Mouse (Mus musculus) gastrocnemius, adult 8-10 months (tissue): ENCODE results near the gene Twf2. TPM values are rescaled to one million over a fixed set of nuclear protein-coding genes. Genes with fewer than 3 reads are reported as not detected.

Source experiments
- DNase-seq, 2 experiments: peaks; one replicate each; pipeline ENCODE4 v3.0.0; 2022; ENCODE audit warnings: low spot score in 2 of 2
- total RNA-seq, 4 experiments: library from RNA; stranded (reverse); gene quantifications; 2 replicates each; pipeline ENCODE4 v1.2.4; 2022

Gene Twf2
- total RNA-seq, 4 experiments from 2014 or later = 129 to 168 (median 143) TPM

DNA sequence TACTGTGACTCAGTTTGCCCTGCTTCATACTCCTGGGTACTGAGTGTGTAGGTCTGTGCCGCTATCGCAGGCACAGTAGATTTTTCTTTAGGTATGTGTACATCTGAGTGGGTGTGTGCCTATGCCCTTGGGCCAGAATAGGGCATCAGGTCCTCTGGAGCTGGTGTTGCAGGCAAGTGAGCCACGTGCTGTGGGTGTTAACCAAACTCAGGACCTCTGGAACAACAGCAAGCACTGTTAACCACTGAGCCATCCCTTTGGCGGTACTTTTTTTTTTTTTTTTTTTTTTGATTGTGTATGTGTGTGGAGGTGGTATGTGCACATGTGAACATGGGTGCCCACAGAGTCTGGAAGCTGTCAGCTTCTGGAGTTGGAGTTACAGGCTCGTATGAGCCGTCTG is 25.1 kb upstream of the Twf2 start:
- DNase-seq = no peak

DNA sequence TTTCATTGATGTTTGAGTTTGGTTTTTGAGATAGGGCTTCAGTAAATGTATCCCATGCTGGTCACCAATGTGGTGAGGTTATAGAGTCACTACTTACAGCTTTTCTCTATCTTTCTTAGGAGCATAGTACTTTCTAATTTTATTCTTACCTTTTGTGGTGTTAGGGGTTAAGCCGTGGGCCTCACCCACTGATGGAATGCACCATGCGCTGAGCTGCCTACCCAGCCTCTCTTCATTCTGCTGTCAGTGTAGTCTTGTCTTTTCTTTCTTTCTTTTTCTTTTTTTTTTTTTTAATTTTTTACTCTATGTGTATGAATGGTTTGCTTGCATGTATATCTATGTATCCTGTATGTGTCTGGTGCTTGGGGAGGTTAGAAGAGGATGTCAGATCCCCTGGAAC is 23.5 kb upstream of the Twf2 start:
- DNase-seq = no peak

DNA sequence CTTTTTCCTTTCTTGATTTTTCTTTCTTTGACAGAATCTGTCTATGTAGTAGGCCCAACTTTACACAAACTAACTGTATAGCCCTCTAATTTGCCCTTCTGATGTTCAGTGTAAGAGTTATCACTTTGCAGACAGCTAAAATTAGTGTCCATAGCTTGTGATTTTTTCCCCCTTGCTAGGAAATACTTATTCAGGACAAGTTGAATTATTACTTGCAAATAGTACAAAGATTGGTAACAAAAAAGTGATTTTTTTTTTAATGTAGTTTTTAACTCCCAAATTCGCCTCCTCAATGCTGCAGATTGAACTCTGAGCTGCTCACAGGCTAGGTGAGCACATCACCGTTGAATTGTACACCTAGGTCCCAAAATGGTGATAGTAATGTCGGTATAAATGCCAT is 22.9 kb upstream of the Twf2 start:
- DNase-seq = no peak

DNA sequence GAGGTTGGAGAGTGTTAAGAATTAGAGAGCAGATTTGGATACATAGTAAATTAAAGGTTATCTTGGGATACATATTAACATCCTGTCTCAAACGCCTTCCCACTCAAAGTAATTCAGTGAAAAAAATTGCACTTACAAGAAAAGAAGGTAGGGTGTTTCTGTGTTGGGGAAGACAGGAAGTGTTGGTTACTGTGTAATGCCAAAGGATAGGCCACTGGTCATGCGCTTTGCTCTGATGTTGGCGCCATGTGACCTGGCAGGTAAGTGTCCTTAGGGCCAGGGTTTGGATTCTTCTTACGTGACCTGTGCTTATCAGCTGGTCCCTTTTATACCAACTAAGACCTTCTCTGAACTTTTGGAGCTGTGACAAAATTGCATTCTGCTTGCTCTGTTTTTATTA is 20.8 kb upstream of the Twf2 start:
- DNase-seq = no peak

DNA sequence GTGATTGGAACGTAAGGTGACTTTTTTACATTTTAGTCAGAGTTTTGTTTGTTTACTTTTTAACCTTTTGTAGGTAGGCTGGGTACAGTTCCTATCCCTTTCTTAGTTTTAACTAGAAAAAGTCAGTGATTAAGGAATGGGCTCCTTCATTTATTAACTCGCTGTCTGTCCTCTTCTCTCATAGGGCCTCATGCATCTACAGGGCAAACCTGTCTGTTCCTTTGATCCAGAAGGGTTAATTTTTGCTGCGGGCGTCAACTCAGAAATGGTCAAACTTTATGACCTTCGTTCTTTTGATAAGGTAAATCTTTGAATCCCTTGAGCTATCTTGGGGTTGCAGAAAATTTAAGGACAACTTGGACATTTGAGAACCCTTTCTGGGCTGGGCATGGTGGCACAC is 18.9 kb upstream of the Twf2 start:
- DNase-seq = no peak

DNA sequence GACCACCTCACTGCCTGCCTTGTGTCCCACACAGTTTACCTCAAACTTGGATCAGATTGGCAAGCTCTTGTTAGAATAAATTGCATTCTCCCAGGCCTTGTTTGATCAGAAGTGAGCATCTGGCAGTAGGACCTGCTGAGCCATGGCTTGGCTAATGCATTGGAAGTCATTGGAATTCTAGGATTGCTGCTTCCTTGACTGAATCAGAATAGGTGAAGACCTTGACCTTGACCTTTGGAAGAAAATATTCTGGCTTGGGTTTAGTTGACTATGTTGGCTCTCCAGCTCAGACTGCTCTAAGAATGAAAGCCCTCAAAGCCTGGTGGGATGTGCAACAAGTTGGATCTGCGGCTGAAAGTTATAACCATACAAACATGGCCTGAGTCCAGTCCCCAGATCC is 11.6 kb upstream of the Twf2 start:
- DNase-seq = no peak

DNA sequence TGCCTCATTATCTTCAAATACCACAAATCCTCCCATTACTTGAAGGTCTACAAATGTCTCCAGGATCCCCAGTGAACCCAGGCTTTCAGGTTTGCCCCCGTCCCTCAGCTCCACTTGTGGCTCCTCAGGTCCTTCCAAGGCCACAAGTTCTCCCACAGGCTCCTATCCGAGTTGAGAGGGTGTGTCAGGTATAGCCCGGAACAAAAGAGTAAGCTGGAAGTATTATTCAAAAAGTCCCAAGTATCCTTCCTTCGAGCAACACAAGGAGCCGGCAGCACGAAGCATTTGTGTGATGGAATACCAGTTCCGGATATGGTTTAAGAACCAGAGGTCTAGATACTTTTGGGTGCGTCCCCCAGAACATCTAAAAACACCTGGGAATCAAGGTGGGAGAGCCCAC is 10.9 kb upstream of the Twf2 start:
- no peak for DNase-seq

DNA sequence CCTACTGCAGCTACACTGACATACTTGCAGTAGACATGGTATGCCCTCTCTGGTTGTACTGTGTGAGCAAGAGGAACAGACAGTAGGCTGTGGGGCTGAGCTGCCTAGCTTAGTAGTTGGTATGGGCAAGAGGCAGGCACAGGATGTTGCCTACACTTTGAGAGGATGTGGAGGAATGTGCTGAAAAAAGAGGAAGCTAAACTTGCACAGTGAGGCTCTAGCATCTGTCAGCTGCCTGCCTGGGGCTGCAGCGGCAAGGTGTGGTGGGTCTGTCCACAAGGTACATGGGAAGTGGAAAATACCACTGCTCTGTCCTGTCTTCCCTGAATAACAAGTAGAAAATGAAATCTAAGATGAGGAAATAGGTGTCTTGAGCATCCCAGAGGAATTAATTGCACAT is 9.9 kb upstream of the Twf2 start:
- no peak for DNase-seq

DNA sequence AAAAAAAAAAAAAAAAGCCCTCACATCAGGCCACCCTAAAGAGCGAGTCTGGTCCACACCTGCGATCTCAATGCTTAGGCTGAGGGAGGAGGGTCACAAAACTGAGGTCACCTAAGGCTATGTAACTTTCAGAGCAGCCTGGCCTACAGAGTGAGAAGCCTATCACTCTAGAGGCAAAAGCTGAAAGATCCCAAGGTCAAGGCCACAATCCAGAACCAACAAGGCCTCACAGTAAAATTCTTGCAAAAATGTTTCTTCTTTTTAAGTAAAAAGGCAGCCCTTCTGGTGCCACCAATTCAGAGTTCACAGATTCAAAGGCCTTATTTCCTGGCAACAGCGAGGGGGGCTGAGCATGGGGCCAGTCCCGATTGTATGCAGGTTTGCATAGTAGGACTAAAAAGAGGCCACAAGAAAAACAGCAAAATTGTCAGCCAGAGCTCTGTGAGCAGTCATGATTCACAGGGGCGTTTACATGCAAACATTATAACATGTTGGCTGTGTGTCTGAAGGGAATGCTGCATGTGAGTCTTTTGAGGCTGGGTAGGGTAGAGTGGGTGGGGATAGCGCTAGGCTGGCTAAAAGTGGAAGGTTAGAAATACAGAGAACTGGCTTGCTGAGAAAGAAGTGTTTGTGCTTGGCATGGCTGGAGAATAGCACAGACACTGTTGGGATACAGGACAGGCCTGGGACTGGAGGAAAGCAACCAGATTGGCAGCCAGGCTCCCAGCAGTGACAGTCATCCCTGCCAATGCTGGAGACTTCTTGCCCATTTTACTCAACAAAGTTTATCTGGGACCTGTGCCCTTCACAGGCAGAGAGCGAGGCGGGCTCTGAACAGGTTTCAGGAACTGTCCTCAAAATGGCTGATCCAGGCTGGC is 8.7 kb upstream of the Twf2 start:
- no peak for DNase-seq

DNA sequence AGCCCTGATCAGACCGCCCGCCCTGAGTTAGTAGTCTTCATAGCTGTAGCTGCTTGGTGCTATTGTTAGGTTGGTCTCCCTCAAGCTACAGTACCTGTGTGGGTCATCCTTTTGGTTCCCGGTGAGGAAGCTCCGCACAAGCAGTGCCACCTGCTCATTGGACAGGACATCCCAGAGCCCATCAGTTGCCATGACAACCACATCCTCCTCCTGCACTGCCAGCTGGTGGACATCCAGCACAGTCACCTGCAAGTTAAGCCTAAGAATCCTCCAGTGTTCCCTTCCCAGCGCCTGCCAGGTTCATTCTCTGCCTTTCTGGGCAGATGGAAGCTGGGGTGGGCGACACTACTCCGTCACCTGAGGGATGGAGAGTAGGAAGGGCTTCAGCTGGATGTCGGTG is 7.2 kb upstream of the Twf2 start:
- no peak for DNase-seq

DNA sequence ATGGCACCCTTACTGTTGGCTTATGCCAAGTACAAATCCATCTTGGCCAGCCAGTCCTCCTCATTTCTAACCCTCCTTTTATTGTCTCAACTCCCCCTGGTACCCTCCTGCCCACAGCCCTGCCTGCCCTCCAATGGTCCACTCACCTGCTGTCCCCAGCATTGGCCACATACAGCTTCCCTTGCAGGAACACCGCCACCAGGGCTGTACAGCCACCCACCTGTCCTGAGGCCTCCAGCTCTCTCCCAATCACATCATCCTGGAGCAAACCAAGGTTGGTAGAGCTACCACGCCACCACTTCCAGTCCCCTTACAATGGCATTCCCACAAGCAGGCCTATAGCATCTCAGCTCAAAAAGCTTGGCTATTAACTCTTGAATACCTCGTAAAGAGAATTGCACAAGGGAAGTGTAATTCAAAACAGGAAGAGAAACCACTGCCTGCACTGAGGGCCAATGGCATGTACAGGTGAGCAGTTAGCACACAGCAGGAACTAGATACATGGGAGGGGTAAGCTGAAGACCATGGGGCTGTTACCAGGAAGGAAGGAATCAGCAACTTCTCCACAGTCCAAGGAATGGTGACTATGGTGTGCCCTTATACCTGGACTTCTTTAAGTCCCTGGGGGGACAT is 5.7 kb upstream of the Twf2 start:
- no peak for DNase-seq

DNA sequence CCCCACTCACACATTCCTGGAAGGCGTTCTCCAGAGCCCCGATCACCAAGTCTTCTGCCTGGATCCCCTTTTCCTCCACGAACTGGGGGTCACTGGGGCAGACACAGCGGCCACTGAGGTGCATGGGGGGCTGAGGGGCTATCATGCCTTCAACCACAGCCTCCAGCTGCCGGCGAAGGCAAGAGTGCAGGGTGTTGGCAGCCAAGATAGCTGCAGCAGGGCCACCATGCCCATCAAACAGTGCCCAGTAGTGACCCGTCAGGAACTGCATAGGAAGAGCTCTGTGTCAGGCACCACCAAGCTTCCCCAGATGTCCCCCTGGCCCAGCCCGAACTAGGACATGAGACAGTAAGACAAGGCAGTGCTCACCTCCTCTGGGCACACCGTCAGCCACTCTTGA is 5.2 kb upstream of the Twf2 start:
- no peak for DNase-seq

DNA sequence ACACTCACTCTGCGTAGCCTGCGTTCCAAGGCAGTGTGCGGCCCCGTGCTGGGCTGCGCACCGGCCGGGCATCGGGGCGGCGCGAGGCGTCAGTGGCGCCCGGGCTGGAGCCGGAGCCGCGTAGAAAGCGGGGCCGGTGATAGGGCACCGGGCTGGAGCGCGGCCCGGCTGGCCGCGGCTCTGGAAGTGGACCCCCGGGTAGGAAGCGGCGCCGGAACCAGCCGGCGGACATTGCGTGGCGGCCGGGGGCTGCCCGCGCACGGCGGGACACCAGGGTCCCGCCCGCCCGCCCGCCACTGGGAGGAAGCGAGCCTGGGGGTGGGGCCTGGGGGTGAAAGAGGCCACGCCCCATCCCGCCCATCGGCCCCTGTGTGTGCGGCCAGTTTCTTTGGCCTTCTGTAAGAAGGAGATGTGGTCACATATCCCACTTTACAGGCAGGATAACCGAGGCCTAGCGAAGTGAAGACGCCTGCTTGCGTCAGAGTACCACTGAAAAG is 3.9 kb upstream of the Twf2 start:
- peak; percentile 52 to 64 for DNase-seq

DNA sequence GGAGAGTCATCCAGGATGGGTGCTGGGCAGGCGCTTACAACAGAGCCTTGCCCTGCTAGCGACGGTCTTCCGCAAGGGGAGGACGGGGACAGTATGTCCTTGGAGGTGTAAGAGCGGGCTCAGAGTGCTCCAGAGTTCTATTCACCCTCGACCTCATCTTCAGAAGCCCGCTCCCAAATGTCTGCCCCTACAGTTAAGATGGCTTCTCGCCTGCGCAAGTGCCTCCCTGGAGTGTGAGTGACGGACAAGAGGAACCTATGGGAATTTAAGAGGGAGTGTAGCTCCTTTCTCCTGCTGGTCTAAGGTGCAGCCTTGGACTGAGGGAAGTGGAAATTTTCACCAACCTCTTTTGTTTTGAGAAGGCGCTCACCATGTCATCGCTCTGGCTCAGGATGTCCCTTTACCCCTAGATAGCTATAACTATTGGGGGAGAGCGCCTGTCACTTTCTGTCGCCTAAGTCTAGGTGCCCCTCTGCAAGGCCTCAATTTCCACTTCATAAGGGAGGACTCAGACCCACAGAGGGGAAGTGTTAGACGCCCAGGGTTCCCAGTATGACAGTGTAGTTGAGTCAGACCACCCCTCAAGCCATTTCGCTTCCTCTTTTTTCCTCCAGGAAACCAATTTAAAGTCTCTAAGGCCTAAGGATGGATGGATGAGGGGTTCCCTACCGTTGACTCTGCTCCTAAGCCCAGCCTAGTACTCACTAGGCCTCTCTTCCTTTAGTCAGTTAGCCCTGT is 3.2 kb upstream of the Twf2 start, which contains the start of gene Ppm1m:
Gene Ppm1m (minus strand): TSS at position 212 of the 738 bp plus-strand sequence.
- DNase-seq = no peak

DNA sequence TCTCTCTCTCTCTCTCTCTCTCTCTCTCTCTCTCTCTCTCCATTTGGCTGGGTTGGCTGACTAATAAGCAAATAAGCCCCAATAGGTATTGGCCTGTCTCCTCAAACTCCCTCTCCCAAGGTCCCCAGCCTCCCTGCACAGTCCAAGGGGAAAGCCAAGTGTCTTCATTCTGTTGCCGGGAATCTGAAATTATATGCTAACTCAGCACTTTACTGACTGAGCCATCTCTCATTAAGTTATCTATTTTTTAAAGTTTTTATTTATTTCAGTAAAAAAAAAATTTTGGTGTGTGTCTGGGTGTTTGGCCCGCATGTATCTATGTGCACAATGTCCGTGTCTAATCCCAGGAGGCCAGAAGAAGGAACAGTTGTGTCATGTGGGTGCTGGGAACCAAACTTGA is 1.0 kb upstream of the Twf2 start:
- DNase-seq = no peak

DNA sequence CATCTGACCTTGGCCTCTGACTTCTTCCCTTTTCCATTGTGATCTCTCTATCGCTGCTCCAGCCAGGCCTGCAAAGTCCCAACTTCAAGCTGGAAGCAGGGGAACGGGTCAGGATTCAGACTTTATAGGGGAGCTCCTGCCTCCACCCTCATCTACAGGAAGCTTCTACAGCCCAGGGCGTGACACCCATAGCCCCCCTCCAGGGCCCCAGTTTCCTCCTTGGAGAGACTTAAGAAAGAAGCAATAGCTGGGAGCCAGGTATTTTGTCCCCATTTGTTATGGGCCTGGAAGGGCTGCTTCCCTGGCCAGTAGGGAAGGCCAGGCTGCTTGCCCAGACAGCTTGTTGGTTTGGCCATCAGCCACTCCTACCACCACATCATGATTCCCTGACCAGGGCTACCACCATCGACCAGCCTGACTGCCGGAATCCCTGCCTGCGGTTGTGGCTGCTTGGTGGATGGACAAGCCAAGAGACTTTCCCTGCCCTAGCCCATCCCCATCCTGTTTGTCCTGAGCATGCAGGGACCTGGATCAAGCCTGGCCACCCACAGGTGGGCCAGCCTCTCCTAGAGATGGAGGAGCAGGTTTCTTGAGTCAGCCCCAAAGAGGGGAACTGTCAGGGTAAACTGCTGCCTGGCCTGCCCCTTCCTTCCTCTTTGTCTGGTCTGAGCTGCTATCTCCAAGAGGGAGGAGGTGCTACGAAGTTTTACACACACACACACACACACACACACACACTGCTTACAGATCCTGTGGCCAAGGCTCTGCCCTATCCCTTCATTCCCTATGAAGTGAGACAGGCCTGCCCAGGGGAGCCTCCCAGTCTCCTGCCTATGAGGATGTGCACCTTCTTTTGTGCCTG is 1.3 kb downstream of the Twf2 start:
- DNase-seq = no peak

DNA sequence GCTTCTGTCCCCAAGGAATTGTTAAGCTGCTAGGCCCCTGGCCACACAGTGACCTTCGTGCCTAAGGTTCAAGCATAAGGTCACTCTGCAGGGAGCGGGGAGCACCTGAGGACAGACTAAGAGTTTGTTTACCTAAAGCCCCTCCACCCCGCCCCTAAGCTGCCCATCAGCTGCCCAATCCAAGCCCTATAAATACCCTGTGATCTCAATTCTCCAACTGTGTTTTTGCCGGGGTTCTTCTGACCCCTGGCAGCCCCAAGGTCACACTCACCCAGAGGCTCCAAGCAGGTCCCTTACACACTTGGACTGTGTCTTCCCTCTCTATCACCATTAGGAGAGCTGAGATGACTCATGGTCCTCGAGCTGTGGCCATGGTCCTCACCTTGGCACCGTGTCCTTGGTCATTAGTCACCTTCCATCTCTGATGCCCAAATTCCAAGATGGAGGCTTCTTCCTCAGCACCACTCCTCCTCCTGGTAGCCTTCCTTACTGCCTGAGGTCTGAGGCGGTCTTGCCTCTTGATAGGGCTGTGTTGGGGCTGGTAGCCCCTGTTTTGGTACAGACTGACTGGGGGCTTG is 2.9 kb downstream of the Twf2 start:
- DNase-seq = no peak

DNA sequence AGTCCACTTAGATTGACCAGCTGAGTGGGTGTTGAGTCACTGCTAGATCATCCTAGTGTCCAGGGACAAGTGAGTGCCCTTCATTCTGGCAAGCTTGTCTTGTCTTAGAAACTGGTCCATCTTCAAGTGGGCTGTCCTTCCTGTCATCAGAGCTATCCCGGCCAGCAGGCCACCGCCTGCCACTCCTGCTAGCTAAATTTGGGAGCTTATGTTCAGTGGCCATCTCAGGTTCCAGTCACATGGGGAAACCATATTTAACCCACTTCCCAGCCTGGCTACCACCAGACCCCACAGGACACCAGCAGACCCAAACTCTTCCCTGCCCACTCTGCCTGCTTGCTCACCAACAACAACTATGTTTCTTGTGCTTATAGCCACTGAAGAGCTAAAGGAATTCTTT is 3.6 kb downstream of the Twf2 start:
- peak; percentile 72 to 86 for DNase-seq

DNA sequence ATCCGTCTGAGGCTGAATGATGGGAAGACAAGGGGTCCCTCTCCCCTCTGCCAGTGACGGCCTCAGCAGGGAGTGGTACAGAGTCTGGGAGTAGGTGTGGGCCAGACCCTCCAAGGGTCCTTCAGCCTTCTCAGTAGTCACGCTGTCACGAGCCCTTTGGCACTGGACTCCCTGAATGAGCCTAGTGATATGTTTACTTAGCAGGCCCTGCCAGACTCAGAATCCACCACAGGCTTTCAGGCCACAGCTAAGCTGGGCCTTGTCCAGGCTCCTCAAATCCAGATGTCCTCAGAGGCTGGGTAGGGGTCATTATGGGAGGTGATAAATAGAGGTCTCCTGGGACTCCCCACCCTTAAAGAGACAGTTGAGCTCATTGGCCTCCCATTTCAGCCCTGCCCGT is 5.3 kb downstream of the Twf2 start:
- DNase-seq = no peak

DNA sequence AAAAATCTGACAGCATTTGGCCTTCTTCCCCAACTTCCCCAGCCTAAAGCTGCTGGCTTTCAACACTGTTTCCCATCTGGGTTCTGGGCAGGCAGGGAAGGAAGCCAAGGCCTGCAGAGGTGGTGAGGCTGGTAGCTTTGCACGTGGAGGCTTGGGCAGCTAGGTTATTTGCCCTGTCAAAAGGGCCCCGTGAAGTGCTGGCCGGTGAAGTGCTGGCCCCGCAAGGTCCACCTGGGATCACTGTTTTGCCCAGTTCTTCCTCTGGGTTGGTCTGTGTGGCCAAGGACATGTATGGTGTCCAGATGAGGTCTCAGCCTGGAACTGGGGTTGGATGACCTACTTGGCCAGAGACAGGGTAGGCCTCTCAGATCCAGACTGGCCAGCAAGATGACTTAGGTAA is 7.0 kb downstream of the Twf2 start:
- DNase-seq = peak in 1 of 2 experiments; percentile 44
